Mouse (Mus musculus) heart, adult 2 months (tissue): Measurements from ENCODE around the gene Tmem144.

ENCODE experiments used
- CTCF ChIP-seq: fragments of 200-600 bp; IDR thresholded peaks from 2 replicates; pipeline ENCODE4 v1.8.1; 2022; ENCODE audit warnings: antibody characterized with exemption, mild to moderate bottlenecking, moderate library complexity
- EP300 ChIP-seq: fragments of 200-500 bp; IDR thresholded peaks from 2 replicates; pipeline ENCODE4 v1.6.1; 2011; ENCODE audit warnings: low read depth, low read length, control low read depth; ENCODE audit not compliant: insufficient read depth
- POLR2A ChIP-seq: fragments of 200-500 bp; IDR thresholded peaks from 2 replicates; pipeline ENCODE4 v1.6.1; 2011; ENCODE audit warnings: mild to moderate bottlenecking, low read depth, low read length, control low read depth; ENCODE audit not compliant: insufficient read depth

GRCm38 (mm10) chr3:79866089-79866488 lies 13.5 kb upstream of the Tmem144 start:
- no peak for TF ChIP-seq POLR2A
- TF ChIP-seq EP300, result no peak
- no peak for TF ChIP-seq CTCF
